Mouse (Mus musculus) heart, embryonic 16.5 days (tissue): ENCODE measurements around the gene Cldn8. TPM values are rescaled to one million over a fixed set of nuclear protein-coding genes. Genes with fewer than 3 reads are reported as not detected.

ENCODE experiments used
- ATAC-seq: fragments of 200-750 bp; cut with Nextera tagmentation; replicated peaks from 2 replicates; pipeline ENCODE4 v1.8.0; 2017; ENCODE audit warnings: moderate number of reproducible peaks; ENCODE audit not compliant: insufficient read depth, low FRiP score; ENCODE audit errors: extremely low read depth
- H3K27ac ChIP-seq: fragments of 300-500 bp; sonication (generic); 2 replicates; pipeline ENCODE4 v1.5.1; 2014; ENCODE audit warnings: mild to moderate bottlenecking, low read length, control low read depth, moderate library complexity
- H3K27me3 ChIP-seq: fragments of 300-500 bp; sonication (generic); 2 replicates; pipeline ENCODE4 v1.6.1; 2014; ENCODE audit warnings: low read length, mixed read lengths; ENCODE audit not compliant: control insufficient read depth, insufficient read depth
- H3K36me3 ChIP-seq: fragments of 300-500 bp; sonication (generic); 2 replicates; pipeline ENCODE4 v1.6.1; 2014; ENCODE audit not compliant: control insufficient read depth, insufficient read depth
- H3K4me1 ChIP-seq: fragments of 300-500 bp; sonication (generic); 2 replicates; pipeline ENCODE4 v1.6.1; 2014; ENCODE audit warnings: low read length, mixed read lengths; ENCODE audit not compliant: control insufficient read depth, insufficient read depth
- H3K4me2 ChIP-seq: fragments of 300-500 bp; sonication (generic); 2 replicates; pipeline ENCODE4 v1.6.1; 2014; ENCODE audit warnings: low read depth, mild to moderate bottlenecking, control low read depth, low read length
- H3K4me3 ChIP-seq: fragments of 300-500 bp; sonication (generic); 2 replicates; pipeline ENCODE4 v1.5.1; 2014; ENCODE audit warnings: mild to moderate bottlenecking, control low read depth, low read length
- H3K9ac ChIP-seq: fragments of 300-500 bp; sonication (generic); 2 replicates; pipeline ENCODE4 v1.6.1; 2014; ENCODE audit warnings: low read length, control low read depth
- H3K9me3 ChIP-seq: fragments of 300-500 bp; sonication (generic); replicated peaks from 2 replicates; pipeline ENCODE4 v1.6.1; 2016; ENCODE audit warnings: low read length; ENCODE audit not compliant: control insufficient read depth
- WGBS: fragments of 180-500 bp; shearing (Covaris S2); extraction: QIAGEN DNeasy Blood & Tissue Kit; methylation state at CpG from one replicate; pipeline ENCODE4 v1.1.7; 2014; 5-methylcytosine and 5-hydroxymethylcytosine counted together
- polyA plus RNA-seq: library from polyadenylated mRNA; unstranded; fragments of >200 nt; fragmentation: Nextera tagmentation; extraction: Ambion mirVana; gene quantifications from 2 replicates; pipeline ENCODE4 v1.2.1, GENCODE M21; 2015

Cldn8 gene
- 1.1 and 1.2 TPM in 2 replicates for polyA plus RNA-seq

DNA sequence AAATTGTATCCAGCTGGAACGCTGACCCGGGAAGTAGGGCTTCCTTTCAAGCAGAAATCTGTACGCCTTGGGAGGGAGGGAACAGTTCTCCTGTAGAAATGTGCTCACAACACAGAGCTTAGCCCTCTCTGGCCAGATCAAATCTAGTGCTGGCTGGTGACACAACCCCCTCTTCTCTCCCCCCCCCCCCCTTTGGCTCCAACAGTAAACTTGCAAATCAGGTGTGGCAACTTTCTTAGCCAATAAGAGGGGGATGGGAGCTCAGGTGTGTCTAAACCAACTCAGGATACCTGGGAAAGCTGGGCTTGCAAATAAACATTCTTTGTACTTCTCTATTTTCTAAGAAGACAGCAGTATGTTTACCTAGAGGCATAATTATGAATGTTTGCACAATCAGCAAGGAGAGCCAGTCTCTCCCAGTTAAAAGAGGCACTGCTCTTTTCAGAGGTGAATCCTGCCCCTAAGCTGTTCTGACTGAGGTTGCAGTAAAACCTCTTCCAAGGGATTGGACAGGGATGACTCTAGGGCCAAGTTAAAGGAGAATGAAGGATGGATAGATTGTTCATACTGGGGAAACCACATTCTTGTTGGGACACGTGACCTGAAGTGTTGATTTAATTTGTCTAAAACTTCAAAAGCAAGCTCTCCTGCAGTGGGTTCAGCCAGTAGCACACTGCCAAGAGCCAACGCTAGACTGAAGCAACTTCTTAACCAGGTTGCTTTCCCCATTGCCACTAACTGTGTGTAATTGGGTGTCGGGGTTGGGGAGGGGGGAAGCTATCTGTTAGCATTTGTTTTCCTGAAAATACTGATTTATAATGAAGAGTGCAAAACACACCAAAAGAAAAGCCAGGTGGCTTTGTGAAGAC is at the start of gene Cldn8:
Cldn8 (minus strand) TSS at position 139 of the 869 bp plus-strand sequence.
- Histone ChIP-seq H3K4me3 (no peak within 1 kb of the TSS), H3K4me2 (no peak within 1 kb of the TSS), H3K4me1 (no peaks in the 10 kb centered on the region), H3K27me3 (no peaks in the 10 kb centered on the region), H3K9me3 (no peaks in the 10 kb centered on the region), H3K27ac (no peak within 1 kb of the TSS), H3K9ac (no peak within 1 kb of the TSS), H3K36me3 (no peaks in the 10 kb centered on the region)
- WGBS: 64% methylated on average over 6 of the region's 6 CpGs
- ATAC-seq: no peak

DNA sequence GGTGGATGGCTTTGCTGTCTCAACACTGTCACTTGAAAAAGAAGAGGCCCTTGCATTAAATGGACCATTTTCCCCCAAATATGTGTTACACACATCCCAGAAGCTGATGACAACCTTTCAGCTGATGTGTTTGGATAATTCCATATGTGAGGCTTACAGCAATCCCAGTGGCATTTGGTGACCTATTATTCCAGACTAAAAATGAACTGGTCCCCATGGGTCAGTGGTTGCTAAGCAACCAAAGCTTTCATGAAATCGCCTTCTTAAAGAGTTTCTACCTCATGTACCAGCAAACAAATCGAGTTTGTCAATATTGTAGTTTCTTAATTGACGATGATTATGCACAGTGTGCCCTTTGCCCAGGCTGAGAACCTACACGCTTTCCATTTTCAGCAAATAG is 49.7 kb upstream of the Cldn8 start:
- no peak overlapping the region for H3K4me3 ChIP-seq
- ATAC-seq: no peak
- H3K4me1 ChIP-seq: no peaks in the 10 kb centered on the region
- H3K27me3 ChIP-seq: no peaks in the 10 kb centered on the region
- no peak overlapping the region for H3K4me2 ChIP-seq
- H3K9ac ChIP-seq: no peak overlapping the region
- no peaks in the 10 kb centered on the region for H3K36me3 ChIP-seq
- 75% methylated on average over 4 of the region's 4 CpGs for WGBS
- no peak overlapping the region for H3K27ac ChIP-seq
- no peaks in the 10 kb centered on the region for H3K9me3 ChIP-seq

- Histone ChIP-seq H3K9me3 (no peaks in the 10 kb centered on the region), H3K27me3 (no peaks in the 10 kb centered on the region)
- 87% methylated on average over 8 of the region's 8 CpGs for WGBS
These were observed 48.9 kb upstream of the Cldn8 start, which contains the start of gene Krtap24-1 for GRCm38 (mm10) chr16:88611922-88612321. TSS of gene Krtap24-1 (minus strand) at chr16:88612279.

DNA sequence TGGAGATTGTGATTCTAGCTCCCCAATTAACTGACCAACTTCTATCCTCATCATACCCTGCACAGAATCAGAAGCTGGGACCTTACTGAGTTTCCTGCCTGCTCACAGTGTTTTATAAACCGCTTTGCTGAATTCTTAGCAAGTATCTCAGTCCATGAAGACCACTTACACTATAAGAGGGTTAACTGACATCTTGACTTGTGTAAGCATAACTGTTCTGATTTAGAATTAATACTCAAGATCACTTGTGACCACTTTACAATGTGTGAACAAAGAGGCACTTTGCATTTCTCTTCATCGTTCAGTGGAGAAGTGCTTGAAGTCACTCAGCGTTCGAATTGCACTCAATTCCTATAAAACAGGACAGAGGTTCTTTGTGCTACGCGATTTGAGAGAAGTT is 41.6 kb upstream of the Cldn8 start:
- Histone ChIP-seq H3K36me3 (no peaks in the 10 kb centered on the region), H3K4me2 (no peak overlapping the region)

More at GRCm38 (mm10) chr16:88611922-88612321, 48.9 kb upstream of the Cldn8 start, which contains the start of gene Krtap24-1:
- H3K4me3 ChIP-seq: no peak within 1 kb of the TSS
- no peak within 1 kb of the TSS for H3K4me2 ChIP-seq
- H3K27ac ChIP-seq: no peak within 1 kb of the TSS
- ATAC-seq: no peak
- no peaks in the 10 kb centered on the region for H3K36me3 ChIP-seq
- no peak within 1 kb of the TSS for H3K9ac ChIP-seq
- no peaks in the 10 kb centered on the region for H3K4me1 ChIP-seq

DNA sequence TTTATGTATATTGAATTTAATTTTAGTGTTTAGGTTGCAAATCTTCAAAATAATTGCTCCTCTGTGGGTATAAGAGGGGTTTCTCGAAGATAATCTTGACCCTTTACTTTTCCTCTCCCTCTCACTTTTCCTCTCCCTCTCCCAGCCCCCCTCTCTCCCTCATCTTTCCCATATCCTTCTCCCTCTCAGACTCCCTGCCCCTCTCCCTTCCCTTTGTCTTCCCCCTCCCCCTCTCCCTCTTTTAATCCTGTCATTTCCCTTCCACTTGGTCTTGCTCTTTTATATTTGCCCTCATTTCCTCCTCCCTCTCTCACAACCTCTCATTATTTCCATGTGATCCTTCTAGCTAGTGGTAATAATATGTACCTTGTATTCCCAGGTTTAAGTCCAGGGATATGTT is 39.5 kb upstream of the Cldn8 start:
- H3K4me1 ChIP-seq: no peaks in the 10 kb centered on the region
- no peaks in the 10 kb centered on the region for H3K9me3 ChIP-seq
- WGBS: 46% methylated on average over 1 of the region's 1 CpGs

More for the DNA sequence above, 41.6 kb upstream of the Cldn8 start:
- Histone ChIP-seq H3K27me3 (no peaks in the 10 kb centered on the region), H3K9me3 (no peaks in the 10 kb centered on the region), H3K27ac (no peak overlapping the region), H3K4me1 (no peaks in the 10 kb centered on the region), H3K9ac (no peak overlapping the region), H3K4me3 (no peak overlapping the region)
- ATAC-seq: no peak
- WGBS: 74% methylated on average over 6 of the region's 6 CpGs

GRCm38 (mm10) chr16:88600303-88600702 is 37.3 kb upstream of the Cldn8 start:
- Histone ChIP-seq H3K36me3 (no peaks in the 10 kb centered on the region), H3K27ac (no peak overlapping the region), H3K9ac (no peak overlapping the region), H3K4me3 (no peak overlapping the region), H3K4me2 (no peak overlapping the region), H3K9me3 (no peaks in the 10 kb centered on the region), H3K27me3 (no peaks in the 10 kb centered on the region), H3K4me1 (no peaks in the 10 kb centered on the region)
- 77% methylated on average over 8 of the region's 8 CpGs for WGBS
- ATAC-seq: no peak

More for the DNA sequence above, 39.5 kb upstream of the Cldn8 start:
- Histone ChIP-seq H3K4me2 (no peak overlapping the region), H3K27ac (no peak overlapping the region), H3K36me3 (no peaks in the 10 kb centered on the region), H3K4me3 (no peak overlapping the region), H3K27me3 (no peaks in the 10 kb centered on the region), H3K9ac (no peak overlapping the region)
- ATAC-seq: no peak

DNA sequence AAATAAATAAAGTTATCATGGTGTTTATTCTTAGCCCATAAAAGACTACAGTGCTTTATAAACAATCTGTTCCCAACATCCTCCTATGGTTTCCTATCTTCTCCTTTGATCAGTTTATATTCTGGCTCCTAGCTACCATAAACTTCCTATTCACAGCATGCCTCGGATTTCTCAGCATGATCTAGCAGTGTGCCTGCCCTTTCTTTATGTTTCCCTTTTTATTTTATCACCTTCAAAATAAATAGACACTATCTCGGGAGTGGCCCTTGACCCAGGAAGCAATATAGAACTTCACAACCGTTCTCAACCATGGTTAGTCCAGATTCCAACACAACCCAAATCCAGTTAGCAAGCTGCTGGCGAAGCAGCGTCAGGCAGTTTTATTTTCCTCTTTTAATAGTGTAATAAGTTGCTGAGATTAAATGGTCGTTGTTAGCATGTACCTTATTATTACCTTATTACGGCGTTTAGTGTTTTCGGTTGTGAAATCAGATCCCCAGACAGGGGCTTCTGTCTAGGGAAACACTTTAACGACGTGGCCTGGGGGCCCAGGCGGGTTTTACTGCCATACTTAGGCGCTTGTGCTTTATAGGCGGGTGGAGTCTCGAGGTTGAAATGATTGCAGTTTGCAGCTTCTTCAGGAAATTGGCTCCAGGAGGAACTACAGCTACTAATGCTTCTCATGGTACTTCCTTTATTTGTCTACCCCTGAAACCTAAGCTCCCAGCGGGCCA is 36.7 kb upstream of the Cldn8 start:
- Histone ChIP-seq H3K4me2 (no peak overlapping the region), H3K9me3 (no peaks in the 10 kb centered on the region)
- WGBS: 63% methylated on average over 16 of the region's 16 CpGs

DNA sequence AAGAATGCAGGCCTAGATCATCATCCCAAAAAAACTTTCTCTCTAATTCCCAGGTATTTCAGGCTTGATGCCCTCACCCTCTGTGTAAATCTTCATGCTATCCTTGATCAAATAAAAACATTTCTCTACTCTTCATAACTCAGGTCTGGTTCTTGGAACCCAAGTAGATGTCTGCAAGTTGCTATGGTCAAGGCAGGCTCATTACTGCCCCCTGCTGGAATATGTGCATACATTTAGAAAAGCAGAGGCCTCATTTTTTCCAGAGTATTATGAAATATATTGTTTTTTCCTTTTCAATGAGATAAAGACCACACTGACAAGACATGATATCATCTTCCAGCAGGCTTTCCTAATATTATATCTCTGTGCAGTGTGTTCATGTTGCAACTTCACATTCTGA is 29.8 kb upstream of the Cldn8 start:
- no peak for ATAC-seq
- Histone ChIP-seq H3K27me3 (no peaks in the 10 kb centered on the region), H3K4me3 (no peak overlapping the region)

More for the DNA sequence above, 36.7 kb upstream of the Cldn8 start:
- Histone ChIP-seq H3K27me3 (no peaks in the 10 kb centered on the region), H3K4me3 (no peak overlapping the region), H3K27ac (no peak overlapping the region), H3K4me1 (no peaks in the 10 kb centered on the region), H3K9ac (no peak overlapping the region), H3K36me3 (no peaks in the 10 kb centered on the region)
- ATAC-seq: no peak

DNA sequence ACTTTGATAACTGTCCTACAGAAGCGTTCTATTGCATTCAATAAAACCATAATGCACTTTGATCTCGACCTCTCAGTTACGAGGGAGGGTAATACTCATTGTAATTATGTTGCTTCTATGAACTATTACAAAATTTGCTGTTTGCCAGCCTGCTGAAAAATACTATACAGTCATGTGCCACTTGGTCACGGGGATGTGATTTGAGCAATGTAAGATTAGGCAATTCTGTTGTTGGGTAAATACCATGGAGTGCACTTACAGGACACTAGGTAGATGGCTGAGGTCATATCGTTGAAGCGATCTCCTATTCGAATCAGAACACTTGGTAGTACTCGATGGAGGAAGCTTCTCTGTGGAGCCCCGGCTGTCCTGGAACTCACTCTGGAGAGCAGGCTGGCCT is 20.4 kb upstream of the Cldn8 start:
- Histone ChIP-seq H3K4me3 (no peak overlapping the region), H3K36me3 (no peaks in the 10 kb centered on the region), H3K4me1 (no peaks in the 10 kb centered on the region), H3K9ac (no peak overlapping the region), H3K4me2 (no peak overlapping the region), H3K27me3 (no peaks in the 10 kb centered on the region), H3K27ac (no peak overlapping the region), H3K9me3 (no peaks in the 10 kb centered on the region)
- no peak for ATAC-seq
- WGBS: 85% methylated on average over 9 of the region's 9 CpGs

More for the DNA sequence above, 29.8 kb upstream of the Cldn8 start:
- no peaks in the 10 kb centered on the region for H3K4me1 ChIP-seq
- no peaks in the 10 kb centered on the region for H3K36me3 ChIP-seq
- H3K9ac ChIP-seq: no peak overlapping the region
- no peak overlapping the region for H3K27ac ChIP-seq
- no peaks in the 10 kb centered on the region for H3K9me3 ChIP-seq
- H3K4me2 ChIP-seq: no peak overlapping the region
